Mouse (Mus musculus) CH12.LX (cell line): ENCODE results near the gene Psma5.

ENCODE experiments used
- CHD2 ChIP-seq: IDR thresholded peaks from 2 replicates; pipeline ENCODE4 v1.6.1; 2011; ENCODE audit warnings: low read length, improper control_type of control experiment
- CTCF ChIP-seq, 2 experiments: IDR thresholded peaks in 1 of 2; conservative IDR thresholded peaks in 1 of 2; 2 replicates each; pipeline ENCODE4 v1.5.1; 2011 to 2012; ENCODE audit warnings: low read depth in 2 of 2, low read length in 2 of 2, improper control_type of control experiment in 1 of 2, inconsistent platforms in 1 of 2, mild to moderate bottlenecking in 1 of 2, moderate library complexity in 1 of 2
- HCFC1 ChIP-seq: IDR thresholded peaks from 2 replicates; pipeline ENCODE4 v1.6.1; 2012; ENCODE audit warnings: low read depth, mild to moderate bottlenecking, inconsistent platforms, low read length, improper control_type of control experiment
- JUN ChIP-seq: IDR thresholded peaks from 2 replicates; pipeline ENCODE4 v1.6.1; 2011; ENCODE audit warnings: low read depth, mild to moderate bottlenecking, low read length, improper control_type of control experiment, moderate library complexity; ENCODE audit not compliant: insufficient read depth
- JUND ChIP-seq: conservative IDR thresholded peaks from 2 replicates; pipeline ENCODE4 v1.6.1; 2011; ENCODE audit warnings: low read depth, low read length, improper control_type of control experiment
- MAX ChIP-seq: IDR thresholded peaks from 2 replicates; pipeline ENCODE4 v1.6.1; 2011; ENCODE audit warnings: low read length, improper control_type of control experiment
- NRF1 ChIP-seq: IDR thresholded peaks from 2 replicates; pipeline ENCODE4 v1.6.1; 2014; ENCODE audit warnings: low read depth, mild to moderate bottlenecking, inconsistent platforms, low read length, improper control_type of control experiment, moderate library complexity
- POLR2A ChIP-seq: IDR thresholded peaks from 2 replicates; pipeline ENCODE4 v1.6.1; 2011; ENCODE audit warnings: low read depth, mild to moderate bottlenecking, improper control_type of control experiment, low read length
- SIN3A ChIP-seq: IDR thresholded peaks from 2 replicates; pipeline ENCODE4 v1.6.1; 2012; ENCODE audit warnings: low read length, improper control_type of control experiment, inconsistent platforms
- SMC3 ChIP-seq: IDR thresholded peaks from 2 replicates; pipeline ENCODE4 v1.6.1; 2011; ENCODE audit warnings: low read depth, low read length, improper control_type of control experiment
- USF1 ChIP-seq: IDR thresholded peaks from 2 replicates; pipeline ENCODE4 v1.6.1; 2014; ENCODE audit warnings: low read depth, mild to moderate bottlenecking, inconsistent platforms, low read length, improper control_type of control experiment
- ZKSCAN1 ChIP-seq: IDR thresholded peaks from 2 replicates; pipeline ENCODE4 v1.6.1; 2012; ENCODE audit warnings: low read depth, inconsistent platforms, low read length, improper control_type of control experiment, borderline replicate concordance

DNA sequence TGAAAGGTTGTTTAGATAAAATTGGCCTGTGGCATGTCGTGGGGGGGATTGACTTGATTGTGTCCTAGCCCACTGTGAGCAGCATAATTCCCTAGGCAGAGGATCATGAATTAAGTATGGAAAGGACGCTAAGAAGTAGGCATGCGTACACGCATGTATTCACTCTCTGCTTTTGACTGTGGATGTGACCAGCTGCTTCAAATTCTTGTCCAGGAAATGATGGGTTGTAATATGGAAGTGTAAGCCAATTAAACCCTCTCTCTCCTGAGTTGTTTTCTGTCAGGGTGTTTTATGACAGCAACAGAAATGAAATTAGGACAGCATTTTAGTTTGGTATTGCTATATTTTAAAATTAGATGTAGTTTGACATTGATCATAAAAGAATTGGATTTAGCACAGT is 68.1 kb downstream of the Psma5 start:
- TF ChIP-seq ZKSCAN1, result no peak
- TF ChIP-seq CTCF (conservative IDR thresholded peaks at IDR 0.05 in 1 of 2, IDR thresholded peaks at IDR 0.05 in 1 of 2; ENCODE audit: low read depth in 2 of 2, low read length in 2 of 2), result no peak
- TF ChIP-seq JUND, result no peak
- TF ChIP-seq SIN3A, result no peak
- TF ChIP-seq NRF1, result no peak
- no peak for TF ChIP-seq POLR2A
- no peak for TF ChIP-seq MAX
- TF ChIP-seq CHD2, result no peak
- no peak for TF ChIP-seq HCFC1
- TF ChIP-seq SMC3, result no peak
- TF ChIP-seq JUN, result no peak
- TF ChIP-seq USF1, result no peak
